Mouse (Mus musculus) lung, embryonic 15.5 days (tissue): ENCODE data around the gene Dhx33. TPM values are rescaled to one million over a fixed set of nuclear protein-coding genes. Genes with fewer than 3 reads are reported as not detected.

ENCODE experiments used
- ATAC-seq: fragments of 200-750 bp; cut with Nextera tagmentation; 2 replicates; pipeline ENCODE4 v1.8.0; 2017; ENCODE audit warnings: moderate number of reproducible peaks, borderline replicate concordance; ENCODE audit not compliant: low FRiP score, low TSS enrichment; ENCODE audit errors: extremely low read depth
- H3K27ac ChIP-seq: fragments of 300-500 bp; sonication (generic); 2 replicates; pipeline ENCODE4 v1.5.1; 2015; ENCODE audit warnings: moderate library complexity, mild to moderate bottlenecking, inconsistent platforms
- H3K27me3 ChIP-seq: fragments of 300-500 bp; sonication (generic); 2 replicates; pipeline ENCODE4 v1.6.1; 2015; ENCODE audit warnings: inconsistent platforms
- H3K36me3 ChIP-seq: fragments of 300-500 bp; sonication (generic); 2 replicates; pipeline ENCODE4 v1.6.1; 2015; ENCODE audit warnings: inconsistent platforms
- H3K4me1 ChIP-seq: fragments of 300-500 bp; sonication (generic); 2 replicates; pipeline ENCODE4 v1.6.1; 2015; ENCODE audit warnings: inconsistent platforms
- H3K4me2 ChIP-seq: fragments of 300-500 bp; sonication (generic); 2 replicates; pipeline ENCODE4 v1.6.1; 2015; ENCODE audit warnings: inconsistent platforms, mild to moderate bottlenecking, moderate library complexity
- H3K4me3 ChIP-seq: fragments of 300-500 bp; sonication (generic); 2 replicates; pipeline ENCODE4 v1.5.1; 2015; ENCODE audit warnings: mild to moderate bottlenecking, inconsistent platforms
- H3K9ac ChIP-seq: fragments of 300-500 bp; sonication (generic); 2 replicates; pipeline ENCODE4 v1.6.1; 2015; ENCODE audit warnings: inconsistent platforms
- H3K9me3 ChIP-seq: fragments of 300-500 bp; sonication (generic); 2 replicates; pipeline ENCODE4 v1.6.1; 2016; ENCODE audit warnings: inconsistent platforms
- WGBS: fragments of 180-500 bp; shearing (Covaris S2); methylation state at CpG from one replicate; pipeline ENCODE4 v1.1.7; 2015; 5-methylcytosine and 5-hydroxymethylcytosine counted together
- polyA plus RNA-seq: library from polyadenylated mRNA; unstranded; fragments of >200 nt; fragmentation: Nextera tagmentation; extraction: Ambion mirVana; gene quantifications from 2 replicates; pipeline ENCODE4 v1.2.1, GENCODE M21; 2015

Dhx33 gene
- polyA plus RNA-seq, 1 experiment from 2014 or later: 18.4 TPM

DNA sequence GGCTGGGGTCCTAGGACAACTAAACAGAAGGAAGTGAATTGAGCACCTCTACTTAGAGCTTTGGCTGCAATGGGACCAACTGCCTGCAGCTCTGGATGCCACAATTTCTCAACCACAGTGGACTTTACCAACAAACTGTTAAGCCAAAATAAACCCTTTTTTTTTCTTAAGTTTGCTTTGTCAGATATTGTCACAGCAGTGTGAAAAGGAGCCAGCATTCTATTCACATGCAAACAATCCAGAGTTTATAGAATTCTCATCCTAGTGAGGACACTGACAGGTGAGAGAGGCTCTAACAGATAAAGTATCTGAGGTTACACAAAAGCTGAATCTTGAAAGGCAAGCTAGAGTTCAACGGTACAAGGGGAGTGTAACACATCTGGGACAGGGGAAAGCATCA is 12.8 kb upstream of the Dhx33 start:
- no peak overlapping the region for H3K9ac ChIP-seq
- ATAC-seq: no peak

DNA sequence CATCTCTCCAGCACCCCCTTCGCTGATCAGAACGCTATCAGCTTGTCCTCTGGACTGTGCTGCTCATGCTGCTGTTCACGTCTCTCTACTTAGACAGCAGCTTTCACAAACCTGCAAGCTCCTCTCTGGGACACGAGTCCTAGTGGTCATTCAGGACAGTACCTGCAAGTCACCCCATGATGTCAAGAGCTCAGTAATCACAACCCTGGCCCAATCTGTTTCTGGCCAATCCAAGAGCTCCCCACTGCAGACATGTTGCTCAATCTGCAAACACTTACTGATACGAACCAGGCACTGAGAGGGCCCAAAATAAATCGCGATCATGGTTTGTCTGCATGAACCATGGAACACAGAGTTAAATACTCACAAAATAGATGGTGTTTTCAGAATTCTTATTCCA is 8.5 kb upstream of the Dhx33 start:
- H3K4me2 ChIP-seq: no peak overlapping the region
- 91% methylated on average over 7 of the region's 7 CpGs for WGBS
- no peak overlapping the region for H3K9ac ChIP-seq
- H3K9me3 ChIP-seq: no peaks in the 10 kb centered on the region
- H3K4me1 ChIP-seq: peaks cover 6% of the 10 kb centered on the region
- no peak overlapping the region for H3K4me3 ChIP-seq
- no peaks in the 10 kb centered on the region for H3K27me3 ChIP-seq
- H3K27ac ChIP-seq: no peak overlapping the region
- peaks cover 62% of the 10 kb centered on the region for H3K36me3 ChIP-seq
- no peak for ATAC-seq

More for the DNA sequence above, 12.8 kb upstream of the Dhx33 start:
- Histone ChIP-seq H3K4me3 (no peak overlapping the region), H3K36me3 (peaks cover 28% of the 10 kb centered on the region), H3K4me2 (peak overlapping the region; percentile 65; the same call in 1 of the 2 replicates), H3K4me1 (peaks cover 28% of the 10 kb centered on the region), H3K27me3 (no peaks in the 10 kb centered on the region), H3K9me3 (no peaks in the 10 kb centered on the region), H3K27ac (no peak overlapping the region)
- WGBS: 85% methylated on average over 1 of the region's 1 CpGs

DNA sequence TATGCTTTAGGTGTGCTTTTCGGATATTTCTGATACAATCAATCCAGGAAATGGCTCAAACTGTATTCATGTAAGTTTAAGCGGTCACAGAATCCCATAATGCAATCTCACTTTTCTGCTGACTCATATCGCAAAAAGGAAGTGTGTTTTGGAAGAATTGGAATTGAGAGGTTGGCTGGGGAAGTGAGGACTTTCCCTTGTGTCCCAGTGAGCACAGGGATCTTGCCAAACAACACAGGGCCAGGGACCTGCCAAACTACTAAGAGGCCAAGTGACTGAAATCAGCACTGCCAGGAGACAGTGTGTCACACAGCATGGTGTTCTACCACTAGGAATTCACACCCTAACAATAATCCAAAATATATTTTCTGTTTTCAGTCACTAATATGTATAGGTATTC is 4.1 kb upstream of the Dhx33 start:
- 83% methylated on average over 3 of the region's 3 CpGs for WGBS

DNA sequence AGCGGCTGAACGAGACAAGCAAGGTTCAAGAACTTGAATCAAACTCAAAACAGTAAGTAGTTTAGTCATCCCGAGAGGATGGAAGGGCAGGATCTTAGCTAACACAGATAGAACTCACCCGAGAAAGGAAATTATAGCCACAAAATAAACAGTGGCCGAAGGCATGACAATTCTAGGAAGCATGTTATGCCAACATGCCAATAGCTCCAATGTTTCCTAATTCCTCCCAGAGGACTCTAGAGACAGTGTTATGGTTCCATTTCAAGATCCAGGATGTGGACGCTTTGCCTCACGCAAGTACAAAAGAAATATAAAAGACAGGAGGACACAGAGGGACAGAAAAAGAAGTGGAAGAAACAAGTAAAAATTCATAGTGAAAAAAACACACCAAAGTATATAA is 3.6 kb upstream of the Dhx33 start:
- no peaks in the 10 kb centered on the region for H3K9me3 ChIP-seq
- H3K36me3 ChIP-seq: peaks cover 50% of the 10 kb centered on the region
- H3K4me2 ChIP-seq: no peak overlapping the region
- no peak overlapping the region for H3K27ac ChIP-seq
- H3K9ac ChIP-seq: no peak overlapping the region
- no peaks in the 10 kb centered on the region for H3K27me3 ChIP-seq
- WGBS: 71% methylated on average over 7 of the region's 7 CpGs
- H3K4me1 ChIP-seq: peaks cover 11% of the 10 kb centered on the region
- no peak overlapping the region for H3K4me3 ChIP-seq
- no peak for ATAC-seq

More for the DNA sequence above, 4.1 kb upstream of the Dhx33 start:
- no peak overlapping the region for H3K4me3 ChIP-seq
- no peak overlapping the region for H3K27ac ChIP-seq
- no peaks in the 10 kb centered on the region for H3K27me3 ChIP-seq
- peaks cover 52% of the 10 kb centered on the region for H3K36me3 ChIP-seq
- no peaks in the 10 kb centered on the region for H3K9me3 ChIP-seq
- H3K9ac ChIP-seq: no peak overlapping the region
- H3K4me1 ChIP-seq: peaks cover 6% of the 10 kb centered on the region
- ATAC-seq: no peak
- H3K4me2 ChIP-seq: no peak overlapping the region

DNA sequence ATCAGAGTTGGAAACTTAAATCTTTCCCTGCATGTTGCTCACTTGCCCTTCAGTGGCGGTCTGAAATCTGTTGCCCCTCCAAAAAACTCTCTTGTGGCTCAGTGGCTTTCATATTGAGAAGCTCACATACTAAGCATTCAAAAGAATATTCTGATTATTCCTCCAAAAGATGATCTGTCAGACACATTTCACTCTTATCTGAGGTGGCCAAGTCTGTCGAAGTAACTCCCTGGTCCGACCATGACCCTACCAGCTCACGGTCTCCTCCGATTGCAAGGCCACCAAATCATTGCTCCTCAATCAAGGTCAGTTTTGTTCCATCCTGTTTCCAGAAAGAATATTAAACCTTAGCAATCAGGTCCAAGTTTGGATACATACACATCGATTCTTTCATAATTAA is 2.8 kb upstream of the Dhx33 start:
- 92% methylated on average over 6 of the region's 6 CpGs for WGBS
- Histone ChIP-seq H3K4me3 (no peak overlapping the region), H3K27me3 (no peaks in the 10 kb centered on the region), H3K9me3 (no peaks in the 10 kb centered on the region), H3K4me2 (no peak overlapping the region), H3K4me1 (peaks cover 16% of the 10 kb centered on the region), H3K27ac (no peak overlapping the region), H3K9ac (no peak overlapping the region), H3K36me3 (peaks cover 44% of the 10 kb centered on the region)
- no peak for ATAC-seq

DNA sequence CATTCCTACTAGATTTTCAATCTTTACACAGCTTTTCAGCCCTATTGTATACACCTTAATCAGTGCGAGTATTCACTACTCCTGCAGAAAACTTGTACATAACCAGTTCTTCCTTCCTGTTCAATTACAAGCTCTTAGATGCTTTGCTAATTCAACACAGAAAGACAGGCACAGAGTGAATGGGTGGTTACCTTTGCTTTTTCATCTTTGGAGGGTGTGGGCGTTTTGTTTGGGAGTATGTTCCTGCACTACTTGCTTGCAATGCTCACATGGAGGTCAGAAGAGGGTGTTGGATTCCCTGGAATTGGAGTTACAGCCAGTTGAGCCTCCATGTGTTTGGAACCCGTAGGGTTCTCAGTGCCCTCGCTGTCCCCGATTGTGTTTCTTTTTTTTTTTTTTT is 809 bp upstream of the Dhx33 start:
- Histone ChIP-seq H3K4me1 (peaks cover 16% of the 10 kb centered on the region), H3K27me3 (no peaks in the 10 kb centered on the region), H3K9ac (peak overlapping the region; percentile 25; the same call in 1 of the 2 replicates), H3K9me3 (no peaks in the 10 kb centered on the region), H3K4me3 (peak overlapping the region; percentile 94), H3K4me2 (peak overlapping the region; percentile 50), H3K27ac (0 out of 2 replicates have a peak overlapping the region, but pooled peaks have one; percentile 2), H3K36me3 (peaks cover 32% of the 10 kb centered on the region)
- ATAC-seq: no peak
- WGBS: 53% methylated on average over 5 of the region's 5 CpGs

DNA sequence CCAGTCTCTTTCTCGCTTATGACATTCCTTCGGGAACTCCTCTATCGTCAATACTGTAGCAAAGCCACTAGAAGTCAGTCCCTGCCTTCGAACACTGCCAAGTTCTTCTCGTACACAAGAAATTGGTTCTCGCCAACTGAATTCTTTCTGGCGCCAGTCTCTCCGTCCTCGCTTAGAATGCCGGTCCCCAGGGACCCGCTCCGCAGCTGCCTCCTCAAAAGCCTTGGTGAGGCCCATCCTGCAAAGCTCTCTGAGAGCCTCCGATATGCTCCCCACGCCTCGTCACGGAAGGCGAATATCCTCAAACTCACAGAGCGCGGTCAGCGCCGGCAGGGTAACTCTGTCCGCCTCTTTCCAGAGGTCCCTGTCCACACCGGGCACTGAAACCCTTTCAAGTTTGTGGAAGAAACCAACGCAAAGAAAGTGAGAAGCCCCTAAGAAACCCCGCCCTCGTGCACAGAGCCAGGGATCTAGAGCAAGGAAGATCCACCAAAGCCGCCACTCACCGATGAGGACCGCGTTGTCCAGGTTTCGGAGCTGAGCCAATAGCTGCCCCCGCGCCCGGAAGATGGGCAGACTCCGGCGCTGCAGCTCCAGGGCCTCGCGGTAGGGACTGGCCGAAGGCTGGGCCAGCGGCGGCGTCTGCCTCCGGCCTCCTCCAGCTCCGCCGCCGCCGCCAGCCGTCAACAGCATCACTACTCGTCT is 474 bp downstream of the Dhx33 start:
- peaks cover 32% of the 10 kb centered on the region for H3K36me3 ChIP-seq
- WGBS: under 1% methylated on average over 49 of the region's 49 CpGs
- H3K4me2 ChIP-seq: peak overlapping the region; percentile 86
- peaks cover 16% of the 10 kb centered on the region for H3K4me1 ChIP-seq
- no peaks in the 10 kb centered on the region for H3K9me3 ChIP-seq
- H3K27me3 ChIP-seq: no peaks in the 10 kb centered on the region
- H3K9ac ChIP-seq: peak overlapping the region; percentile 76
- peak overlapping the region; percentile 94 for H3K4me3 ChIP-seq
- ATAC-seq: peak; percentile 82
- H3K27ac ChIP-seq: peak overlapping the region; percentile 78

DNA sequence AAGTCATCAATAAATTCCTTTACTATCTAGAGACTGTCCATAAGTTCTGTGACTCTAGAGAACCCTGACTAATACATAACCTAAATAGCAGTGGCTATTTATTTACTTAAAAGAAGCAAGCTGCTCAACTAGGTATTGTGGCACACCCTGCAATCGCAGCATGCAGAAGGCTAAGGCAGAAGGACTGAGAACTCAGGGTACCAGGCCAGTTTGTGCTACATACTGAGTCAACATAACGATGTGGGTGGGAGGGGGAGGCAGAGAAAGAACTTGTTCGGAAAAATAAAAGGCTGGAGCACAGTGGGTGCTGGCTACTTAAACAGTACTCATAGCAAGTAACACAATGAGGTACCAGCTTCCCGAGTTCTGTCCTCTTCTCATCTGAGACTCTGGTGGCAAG is 3.1 kb downstream of the Dhx33 start:
- Histone ChIP-seq H3K9ac (no peak overlapping the region), H3K36me3 (peaks cover 39% of the 10 kb centered on the region), H3K4me1 (peaks cover 16% of the 10 kb centered on the region), H3K4me2 (no peak overlapping the region), H3K4me3 (no peak overlapping the region), H3K27ac (no peak overlapping the region), H3K9me3 (no peaks in the 10 kb centered on the region), H3K27me3 (no peaks in the 10 kb centered on the region)
- no peak for ATAC-seq
- WGBS: 84% methylated on average over 4 of the region's 4 CpGs

DNA sequence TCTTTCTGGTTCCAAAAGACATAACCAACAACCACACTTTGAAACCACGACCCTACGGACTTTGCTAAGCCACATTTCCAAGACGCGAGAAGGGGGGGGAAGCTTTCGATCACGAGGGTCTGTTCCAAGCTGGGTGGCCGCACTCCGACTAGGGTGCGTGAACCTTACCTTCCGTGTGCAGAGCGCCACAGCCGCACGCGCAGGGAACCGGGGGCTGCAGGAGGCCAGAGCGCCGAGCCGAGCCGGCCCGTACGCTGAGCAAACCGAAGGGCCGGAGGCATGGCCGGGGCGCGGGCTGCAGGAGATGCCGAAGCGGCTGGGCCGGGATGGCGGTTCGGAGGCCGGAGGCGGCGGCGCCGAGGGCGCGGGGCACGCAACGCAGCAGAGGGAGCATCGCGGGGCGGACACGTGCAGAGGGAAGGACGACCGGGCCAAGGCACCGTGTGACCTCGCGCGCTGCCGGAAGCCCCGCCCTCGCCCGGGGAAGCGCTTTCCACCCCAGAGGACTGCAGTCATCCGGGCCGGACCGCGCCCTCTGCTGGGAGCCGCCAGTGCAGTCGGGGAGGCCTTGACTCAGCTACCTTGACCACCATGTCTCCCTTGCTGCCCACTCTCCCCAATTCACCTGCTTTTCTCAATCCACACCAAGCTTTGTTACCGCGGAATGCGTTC is 21.5 kb downstream of the Dhx33 start, which contains the start of gene C1qbp:
Gene C1qbp (minus strand): TSS at position 470 of the 672 bp plus-strand sequence.
- peak; percentile 96 for ATAC-seq
- H3K27me3 ChIP-seq: no peaks in the 10 kb centered on the region
- H3K4me2 ChIP-seq: peak within 1 kb of the TSS; percentile 64
- peak within 1 kb of the TSS; percentile 77 for H3K4me3 ChIP-seq
- H3K9ac ChIP-seq: peak within 1 kb of the TSS; percentile 79
- H3K9me3 ChIP-seq: no peaks in the 10 kb centered on the region
- peaks cover 12% of the 10 kb centered on the region for H3K4me1 ChIP-seq
- peaks cover 63% of the 10 kb centered on the region for H3K36me3 ChIP-seq
- WGBS: under 1% methylated on average over 50 of the region's 64 CpGs
- H3K27ac ChIP-seq: peak within 1 kb of the TSS; percentile 66

DNA sequence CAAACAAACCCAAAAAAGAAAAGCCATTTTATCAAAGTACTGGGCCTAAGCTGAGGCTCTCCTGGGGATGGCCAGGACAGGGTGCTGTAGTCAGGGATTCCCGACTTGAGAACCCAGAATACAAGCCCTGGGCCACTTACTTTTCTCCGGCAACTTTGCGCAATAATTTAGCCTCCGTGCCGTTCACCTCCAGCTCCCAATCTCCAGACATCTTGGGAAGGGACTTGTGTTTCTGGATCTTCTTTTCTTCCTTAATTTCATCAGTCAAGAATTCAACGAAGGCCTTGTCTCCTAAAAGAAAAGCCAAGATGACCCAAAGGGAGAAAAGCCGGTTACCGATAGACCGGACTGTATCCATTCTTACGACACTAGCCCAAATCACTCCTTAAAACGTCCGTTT is 22.2 kb downstream of the Dhx33 start:
- Histone ChIP-seq H3K9ac (peak overlapping the region; percentile 79), H3K9me3 (no peaks in the 10 kb centered on the region), H3K27me3 (no peaks in the 10 kb centered on the region), H3K4me1 (peaks cover 12% of the 10 kb centered on the region), H3K27ac (no peak overlapping the region), H3K36me3 (peaks cover 63% of the 10 kb centered on the region), H3K4me3 (peak overlapping the region; percentile 77), H3K4me2 (peak overlapping the region; percentile 64)
- 5% methylated on average over 12 of the region's 12 CpGs for WGBS
- ATAC-seq: no peak

DNA sequence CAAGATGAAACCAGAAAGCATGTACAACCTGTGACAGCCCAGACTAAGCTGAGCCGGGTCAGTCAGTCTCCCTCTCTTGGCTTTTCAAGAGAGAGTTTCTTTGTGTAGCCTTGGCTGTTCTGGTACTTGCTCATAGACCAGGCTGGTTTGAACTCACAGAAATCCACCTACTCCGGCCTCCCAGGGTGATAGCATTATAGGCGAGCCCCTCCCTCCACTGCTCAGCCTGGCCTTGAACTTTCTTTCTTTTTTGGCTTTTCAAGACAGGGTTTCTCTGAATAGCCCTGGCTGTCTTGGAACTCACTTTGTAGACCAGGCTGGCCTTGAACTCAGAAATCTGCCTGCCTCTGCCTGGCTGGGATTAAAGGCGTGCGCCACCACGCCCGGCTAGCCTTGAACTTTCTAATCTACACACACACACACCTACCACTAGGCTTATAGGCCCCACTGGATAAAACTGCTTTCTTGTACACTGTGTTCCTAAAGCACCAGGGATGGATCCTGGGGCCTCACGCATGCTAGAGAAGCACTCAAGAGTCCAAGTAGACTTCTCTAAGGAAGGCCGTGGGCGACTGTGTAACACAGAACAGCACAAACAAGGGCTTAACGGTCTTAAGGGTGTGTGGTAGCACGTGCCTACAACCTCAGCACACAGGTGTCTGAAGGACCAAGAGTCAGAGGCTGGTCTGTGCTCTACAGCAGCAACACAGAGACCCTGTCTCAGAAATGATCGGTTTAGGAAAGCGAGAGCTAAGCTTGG is 23.3 kb downstream of the Dhx33 start:
- no peak overlapping the region for H3K4me3 ChIP-seq
- no peak overlapping the region; the same call in 1 of the 2 replicates for H3K4me2 ChIP-seq
- H3K9me3 ChIP-seq: no peaks in the 10 kb centered on the region
- 88% methylated on average over 14 of the region's 14 CpGs for WGBS
- H3K27me3 ChIP-seq: no peaks in the 10 kb centered on the region
- H3K36me3 ChIP-seq: peaks cover 64% of the 10 kb centered on the region
- no peak for ATAC-seq
- H3K4me1 ChIP-seq: peaks cover 12% of the 10 kb centered on the region
- H3K9ac ChIP-seq: no peak overlapping the region
- H3K27ac ChIP-seq: no peak overlapping the region
